Mouse (Mus musculus): ENCODE results near the gene Rab20. TPM values are rescaled to one million over a fixed set of nuclear protein-coding genes. Genes with fewer than 3 reads are reported as not detected.

The Rab20 gene
- polyA plus RNA-seq, 2 experiments from 2014 or later: 12.0 to 12.8 TPM

DNA sequence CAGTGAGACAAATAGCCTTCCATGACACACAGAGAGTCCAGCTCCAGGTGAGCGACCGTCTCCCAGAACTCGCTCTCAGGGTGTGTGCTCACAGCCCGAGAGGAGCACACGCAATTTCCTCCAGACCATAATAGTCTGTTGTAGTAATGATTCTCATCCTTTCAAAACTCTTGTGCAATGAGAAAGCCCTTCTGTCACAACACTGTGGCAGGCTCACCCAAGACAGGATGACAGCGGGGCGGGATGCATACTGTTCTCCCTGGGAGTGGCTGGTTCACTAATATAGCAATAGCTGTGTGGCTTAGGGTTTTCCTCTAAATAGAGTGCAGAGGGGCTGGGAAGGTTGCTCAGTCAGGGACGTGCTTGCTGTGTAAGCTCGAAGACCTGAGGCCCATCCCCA lies 74.7 kb downstream of the Rab20 start:
- ATAC-seq: no peak

Other genes with a start within 250 kb of the Rab20 start
- not detected for gene Col4a2, start 165.9 kb downstream of the Rab20 start, polyA plus RNA-seq (2017; shearing (Covaris generic))
- under 1 TPM in 1 of 2 experiments, not detected in 1; 0.22 TPM for gene Col4a1, start 165.9 kb downstream of the Rab20 start, polyA plus RNA-seq (2017; shearing (Covaris generic))
- gene Naxd, start 18.8 kb upstream of the Rab20 start, polyA plus RNA-seq (2017; shearing (Covaris generic)): 10 to 100 TPM; 56.4 to 77.8 TPM
- gene Cars2, start 72.1 kb upstream of the Rab20 start, polyA plus RNA-seq (2017; shearing (Covaris generic)): 10 to 100 TPM; 11.8 to 14.4 TPM
- gene Ing1, start 76.9 kb upstream of the Rab20 start, polyA plus RNA-seq (2017; shearing (Covaris generic)): 10 to 100 TPM; 68.4 to 71.0 TPM
- 10 to 100 TPM; 71.3 to 83.5 TPM for gene Ankrd10, start 157.0 kb upstream of the Rab20 start, polyA plus RNA-seq (2017; shearing (Covaris generic))
- under 1 TPM; 0.51 to 0.54 TPM for gene 1700016D06Rik, start 222.4 kb upstream of the Rab20 start, polyA plus RNA-seq (2017; shearing (Covaris generic))
- gene Arhgef7, start 249.0 kb upstream of the Rab20 start, polyA plus RNA-seq (2017; shearing (Covaris generic)): 10 to 100 TPM; 33.2 to 42.6 TPM

Measured in CD4-positive, CD25-positive, alpha-beta regulatory T cell, adult 4 months (primary cell).